Mouse (Mus musculus) G1E (cell line): ENCODE results near the gene Olfr1393. TPM values are rescaled to one million over a fixed set of nuclear protein-coding genes. Genes with fewer than 3 reads are reported as not detected.
A peak's percentile ranks its signal among the peaks of the same experiment; 100 is the strongest.

ENCODE experiments used
- ATAC-seq: 2 replicates; pipeline ENCODE4 v1.8.0; 2016; ENCODE audit warnings: mild to moderate bottlenecking; ENCODE audit not compliant: insufficient number of reproducible peaks, poor library complexity, low FRiP score, severe bottlenecking; ENCODE audit errors: extremely low read depth
- DNase-seq: peaks from one replicate; pipeline ENCODE4 v3.0.0; 2012; ENCODE audit warnings: low spot score
- H3K27me3 ChIP-seq: 2 replicates; pipeline ENCODE4 v1.6.1; 2012; ENCODE audit warnings: mild to moderate bottlenecking, low read length, inconsistent platforms; ENCODE audit not compliant: insufficient read depth
- H3K36me3 ChIP-seq: replicated peaks from 2 replicates; pipeline ENCODE3; 2012; ENCODE audit warnings: mild to moderate bottlenecking, inconsistent platforms
- H3K4me1 ChIP-seq: 2 replicates; pipeline ENCODE4 v1.6.1; 2012; ENCODE audit warnings: low read depth, low read length, inconsistent platforms, mixed read lengths; ENCODE audit not compliant: insufficient read depth
- H3K4me3 ChIP-seq: 2 replicates; pipeline ENCODE4 v1.5.1; 2012; ENCODE audit warnings: low read depth, mild to moderate bottlenecking, inconsistent platforms, low read length, moderate library complexity, mixed read lengths
- H3K9me3 ChIP-seq: replicated peaks from 2 replicates; pipeline ENCODE4 v1.6.1; 2012; ENCODE audit warnings: inconsistent platforms
- CTCF ChIP-seq: IDR thresholded peaks from 2 replicates; pipeline ENCODE4 v1.5.1; 2012; ENCODE audit warnings: low read depth, low read length, inconsistent platforms, mixed read lengths
- GATA1 ChIP-seq: IDR thresholded peaks from 2 replicates; pipeline ENCODE4 v1.6.1; 2012; ENCODE audit warnings: borderline replicate concordance, low read length, inconsistent platforms, mixed read lengths
- GATA2 ChIP-seq: IDR thresholded peaks from 2 replicates; pipeline ENCODE4 v1.6.1; 2012; ENCODE audit warnings: low read depth, low read length, inconsistent platforms, borderline replicate concordance
- POLR2AphosphoS5 ChIP-seq: IDR thresholded peaks from 2 replicates; pipeline ENCODE4 v1.6.1; 2012; ENCODE audit warnings: low read depth, low read length, inconsistent platforms; ENCODE audit not compliant: insufficient replicate concordance
- TAL1 ChIP-seq: conservative IDR thresholded peaks from 2 replicates; pipeline ENCODE4 v1.6.1; 2012; ENCODE audit warnings: low read depth, low read length, inconsistent platforms, mixed read lengths
- polyA plus RNA-seq: library from polyadenylated mRNA; stranded (reverse); fragments of >175 nt; gene quantifications from 2 replicates; pipeline ENCODE4 v1.2.3, GENCODE M21; 2012
- total RNA-seq, 2 experiments: library from RNA; stranded (forward) in 1 of 2; stranded (reverse) in 1 of 2; fragments of 200-1000 nt in 1 of 2; fragments of >200 nt in 1 of 2; fragmentation: Nextera tagmentation in 1 of 2; gene quantifications; 2 replicates each; pipeline ENCODE4 v1.2.3; 2014 to 2017

Gene Olfr1393
- total RNA-seq (2014; fragmentation: Nextera tagmentation) (not detected in 2 replicates), total RNA-seq (2017) (0.35 and 0.55 TPM in 2 replicates), polyA plus RNA-seq (not detected in 2 replicates)

DNA sequence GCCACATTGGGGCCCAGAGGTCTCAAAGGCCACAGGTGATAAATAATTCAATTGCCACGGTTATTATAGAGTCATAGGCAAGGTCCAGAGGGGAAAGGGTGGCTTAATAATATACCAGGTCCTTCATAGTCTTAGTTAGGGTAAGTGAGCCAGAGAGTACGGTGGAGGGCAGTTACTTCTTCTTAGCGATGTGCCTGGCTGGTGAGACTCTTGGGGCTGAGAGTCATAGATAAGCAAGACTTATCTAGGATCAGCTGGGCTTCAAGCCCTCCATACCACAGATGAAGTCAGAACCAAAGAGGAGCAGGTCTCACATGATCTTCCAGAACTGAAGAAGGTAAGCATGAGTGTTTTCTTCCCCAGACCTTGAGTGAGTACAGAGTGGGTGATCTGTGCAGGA, at the start of gene Olfr1393:
TSS of gene Olfr1393 (plus strand) at position 83 of the 400 bp plus-strand sequence.
- H3K9me3 ChIP-seq = no peaks in the 10 kb centered on the region
- peaks cover 7% of the 10 kb centered on the region for H3K4me1 ChIP-seq
- ATAC-seq = peak; percentile 87
- no peak within 1 kb of the TSS for H3K4me3 ChIP-seq
- H3K36me3 ChIP-seq = no peaks in the 10 kb centered on the region
- peaks cover 3% of the 10 kb centered on the region; the same call in 1 of the 2 replicates for H3K27me3 ChIP-seq
- DNase-seq = no peak
- no peak for TF ChIP-seq GATA2
- no peak for TF ChIP-seq CTCF
- TF ChIP-seq POLR2AphosphoS5 = no peak
- TF ChIP-seq GATA1 = no peak
- TF ChIP-seq TAL1 = no peak

GRCm38 (mm10) chr11:49232781-49233180, 45.3 kb upstream of the Olfr1393 start:
- H3K36me3 ChIP-seq = no peaks in the 10 kb centered on the region
- no peak for TF ChIP-seq TAL1
- no peak for TF ChIP-seq GATA2
- TF ChIP-seq POLR2AphosphoS5 = no peak
- no peak for TF ChIP-seq GATA1
- TF ChIP-seq CTCF = no peak
- ATAC-seq (no peak), DNase-seq (no peak)
- 0 out of 2 replicates have a peak, but pooled peaks cover 2% of the 10 kb centered on the region for H3K4me1 ChIP-seq
- peaks cover 13% of the 10 kb centered on the region for H3K27me3 ChIP-seq
- no peak overlapping the region for H3K4me3 ChIP-seq
- H3K9me3 ChIP-seq = no peaks in the 10 kb centered on the region

- Histone ChIP-seq H3K27me3 (peaks cover 11% of the 10 kb centered on the region), H3K4me3 (no peak overlapping the region), H3K4me1 (peaks cover 10% of the 10 kb centered on the region; the same call in 1 of the 2 replicates), H3K36me3 (no peaks in the 10 kb centered on the region), H3K9me3 (no peaks in the 10 kb centered on the region)
- no peak for DNase-seq
- ATAC-seq = no peak
- no peak for TF ChIP-seq GATA2
- no peak for TF ChIP-seq CTCF
- no peak for TF ChIP-seq POLR2AphosphoS5
- TF ChIP-seq TAL1 = no peak
- TF ChIP-seq GATA1 = no peak
Measured at GRCm38 (mm10) chr11:49235459-49236207, 42.5 kb upstream of the Olfr1393 start.

GRCm38 (mm10) chr11:49236891-49237290, 41.2 kb upstream of the Olfr1393 start:
- Histone ChIP-seq H3K36me3 (no peaks in the 10 kb centered on the region), H3K4me1 (peaks cover 18% of the 10 kb centered on the region), H3K9me3 (no peaks in the 10 kb centered on the region), H3K27me3 (peaks cover 11% of the 10 kb centered on the region), H3K4me3 (no peak overlapping the region)
- no peak for ATAC-seq
- no peak for TF ChIP-seq TAL1
- no peak for TF ChIP-seq GATA2
- no peak for TF ChIP-seq POLR2AphosphoS5
- no peak for DNase-seq

DNA sequence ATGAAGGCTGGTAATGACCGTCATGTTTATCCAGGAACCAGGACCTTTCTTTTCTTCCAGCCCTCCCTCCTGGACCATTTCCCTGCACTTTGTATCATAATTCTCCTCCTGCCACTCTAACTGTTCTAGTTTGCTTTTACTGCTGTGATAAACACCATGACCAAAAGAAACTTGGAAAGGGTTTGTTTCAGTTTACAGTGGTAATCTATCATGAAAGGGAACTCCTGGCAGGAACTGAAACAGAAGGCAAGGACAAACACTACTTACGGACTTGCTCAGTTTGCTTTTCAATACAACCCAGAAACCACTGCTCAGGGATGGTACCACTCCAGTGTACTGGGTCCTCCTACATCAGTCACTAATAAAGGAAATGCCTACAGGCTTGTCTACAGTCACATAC, 40.6 kb upstream of the Olfr1393 start:
- Histone ChIP-seq H3K4me3 (no peak overlapping the region), H3K4me1 (peaks cover 24% of the 10 kb centered on the region), H3K27me3 (peaks cover 11% of the 10 kb centered on the region), H3K9me3 (no peaks in the 10 kb centered on the region), H3K36me3 (no peaks in the 10 kb centered on the region)
- no peak for ATAC-seq
- no peak for DNase-seq
- TF ChIP-seq GATA1 (no peak), CTCF (no peak), TAL1 (no peak), POLR2AphosphoS5 (no peak), GATA2 (no peak)

- no peak for ATAC-seq
- no peak for DNase-seq
- H3K36me3 ChIP-seq = no peaks in the 10 kb centered on the region
- peaks cover 43% of the 10 kb centered on the region for H3K4me1 ChIP-seq
- 0 out of 2 replicates have a peak, but pooled peaks cover 4% of the 10 kb centered on the region for H3K27me3 ChIP-seq
- TF ChIP-seq POLR2AphosphoS5 (no peak), GATA1 (no peak), TAL1 (no peak), CTCF (no peak), GATA2 (no peak)
- H3K9me3 ChIP-seq = no peaks in the 10 kb centered on the region
- no peak overlapping the region for H3K4me3 ChIP-seq
Measured at GRCm38 (mm10) chr11:49240310-49240709, 37.8 kb upstream of the Olfr1393 start.

DNA sequence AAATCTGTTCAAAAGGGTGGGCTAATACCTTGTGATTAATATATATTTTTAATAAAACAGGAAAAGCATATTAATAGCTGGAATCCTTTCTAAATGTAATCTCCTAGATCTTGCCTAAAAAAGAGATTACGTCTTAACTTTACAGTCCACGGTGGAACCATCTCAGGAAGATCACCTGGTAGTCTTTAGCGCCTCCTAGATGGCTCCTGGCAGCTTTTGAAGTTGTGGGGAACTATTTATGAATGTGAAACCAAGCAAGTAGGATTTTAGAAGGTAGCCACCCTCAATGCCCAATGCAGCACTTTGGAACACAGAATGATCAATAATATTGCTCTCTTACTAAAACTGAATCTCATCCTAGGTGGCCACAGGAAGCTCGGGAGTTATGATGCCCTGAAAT, 37.2 kb upstream of the Olfr1393 start:
- Histone ChIP-seq H3K4me3 (no peak overlapping the region), H3K36me3 (no peaks in the 10 kb centered on the region), H3K4me1 (peaks cover 48% of the 10 kb centered on the region), H3K27me3 (no peaks in the 10 kb centered on the region), H3K9me3 (no peaks in the 10 kb centered on the region)
- ATAC-seq = no peak
- no peak for TF ChIP-seq GATA1
- no peak for TF ChIP-seq GATA2
- no peak for TF ChIP-seq TAL1
- no peak for TF ChIP-seq CTCF
- no peak for TF ChIP-seq POLR2AphosphoS5
- no peak for DNase-seq
